Mouse (Mus musculus) erythroblast, embryonic 14.5 days (primary cell): ENCODE data around the gene Clmp.

Experiments
- GATA1 ChIP-seq: IDR thresholded peaks from 2 replicates; pipeline ENCODE4 v1.6.1; 2012; ENCODE audit warnings: low read length, inconsistent platforms, mixed read lengths
- TAL1 ChIP-seq: IDR thresholded peaks from 3 replicates; pipeline ENCODE4 v1.6.1; 2012; ENCODE audit warnings: low read length, inconsistent platforms, mixed read lengths

DNA sequence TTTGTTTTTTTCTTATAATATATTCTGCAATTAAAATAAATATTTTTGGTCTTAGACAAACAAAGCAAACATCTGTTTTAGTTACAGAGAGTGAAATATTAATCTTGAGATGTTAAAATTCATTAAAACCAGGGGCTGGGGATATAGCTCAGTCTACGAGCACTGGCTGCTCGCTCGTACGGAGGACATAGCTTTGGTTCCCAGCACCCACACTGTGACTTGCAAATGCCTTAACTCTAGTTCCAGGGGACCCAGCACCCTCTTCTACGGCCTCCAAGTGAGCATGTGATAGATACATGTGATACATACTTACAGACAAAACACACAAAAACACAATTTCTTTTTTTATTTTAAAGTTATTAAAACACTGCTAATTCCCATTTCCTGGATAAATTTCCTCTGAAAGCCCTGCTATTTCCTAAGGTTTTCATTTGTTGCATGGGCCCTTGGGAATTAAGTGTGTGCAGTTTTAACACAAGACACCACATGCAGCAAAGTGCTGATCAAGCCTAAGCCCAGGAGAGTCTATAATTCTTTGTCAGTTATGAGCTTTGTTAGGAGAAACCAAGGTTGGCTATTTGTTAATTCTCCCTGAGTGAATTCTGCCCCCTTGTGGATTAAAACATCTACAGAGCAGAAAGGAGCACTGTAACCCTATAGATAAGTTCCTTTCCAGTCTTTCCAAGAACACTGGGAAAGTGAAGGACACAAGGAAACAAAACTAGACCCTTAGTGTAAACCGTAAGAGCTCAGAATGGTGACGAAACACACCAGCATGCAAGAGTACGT is 64.3 kb downstream of the Clmp start:
- TF ChIP-seq TAL1 (no peak), GATA1 (no peak)
